Mouse (Mus musculus) gastrocnemius, postnatal 36 days (tissue): ENCODE data around the gene Fam181a. TPM values are rescaled to one million over a fixed set of nuclear protein-coding genes. Genes with fewer than 3 reads are reported as not detected.

ENCODE experiments used
- DNase-seq, 2 experiments: peaks; one replicate each; pipeline ENCODE4 v3.0.0; 2022
- intact Hi-C: fragments of 180-260 bp; cut with DNase I; formaldehyde crosslinking; loops from one replicate; pipeline ENCODE4 v1.15.1; 2025
- total RNA-seq, 2 experiments: library from RNA; stranded (reverse); gene quantifications; 2 replicates each; pipeline ENCODE4 v1.2.3; 2021

Fam181a gene
- total RNA-seq, 2 experiments from 2014 or later = not detected

DNA sequence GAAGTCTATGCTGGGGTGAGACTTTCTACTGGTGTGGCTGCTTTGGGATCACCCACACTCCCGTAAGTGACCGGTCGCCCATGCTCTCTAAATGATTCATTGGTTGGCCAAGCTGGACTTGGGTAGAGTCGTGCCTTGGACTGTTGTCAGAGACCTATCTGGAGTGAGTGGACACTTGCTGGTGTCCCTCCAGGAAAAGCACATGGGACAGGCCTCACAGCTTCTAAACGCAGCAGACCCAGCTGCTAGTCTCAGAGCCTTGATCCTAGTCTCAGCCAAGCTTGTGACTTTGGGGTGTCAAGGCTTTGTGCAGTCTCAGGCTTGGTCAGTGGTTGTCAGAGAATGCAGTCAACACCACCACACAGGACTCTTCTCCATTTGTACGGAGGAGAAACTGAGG lies 42.0 kb downstream of the Fam181a start:
- intact Hi-C loops = no loop called here
- DNase-seq = peak in 1 of 2 experiments; percentile 64

DNA sequence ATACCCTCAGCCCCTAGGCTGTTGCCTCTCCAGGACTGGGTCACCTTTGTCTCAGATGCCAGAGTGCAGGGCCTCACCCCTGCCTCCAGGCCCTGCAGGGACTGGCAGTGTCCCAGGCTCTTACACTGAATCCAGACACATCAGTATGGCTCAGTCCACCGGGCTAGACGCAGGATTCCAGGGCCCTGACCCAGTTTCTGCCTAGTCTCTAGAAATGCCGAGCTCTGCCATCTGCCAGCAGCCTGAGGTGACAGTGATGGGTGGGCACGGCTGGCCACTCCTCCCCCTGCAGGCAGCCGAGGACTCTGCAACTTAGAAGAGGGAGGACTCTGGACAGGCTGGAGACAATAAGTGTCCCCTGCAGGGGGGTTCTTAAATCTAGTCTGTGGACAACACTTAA lies 42.8 kb downstream of the Fam181a start:
- intact Hi-C loops = no loop called here
- DNase-seq = peak; percentile 66 to 74

DNA sequence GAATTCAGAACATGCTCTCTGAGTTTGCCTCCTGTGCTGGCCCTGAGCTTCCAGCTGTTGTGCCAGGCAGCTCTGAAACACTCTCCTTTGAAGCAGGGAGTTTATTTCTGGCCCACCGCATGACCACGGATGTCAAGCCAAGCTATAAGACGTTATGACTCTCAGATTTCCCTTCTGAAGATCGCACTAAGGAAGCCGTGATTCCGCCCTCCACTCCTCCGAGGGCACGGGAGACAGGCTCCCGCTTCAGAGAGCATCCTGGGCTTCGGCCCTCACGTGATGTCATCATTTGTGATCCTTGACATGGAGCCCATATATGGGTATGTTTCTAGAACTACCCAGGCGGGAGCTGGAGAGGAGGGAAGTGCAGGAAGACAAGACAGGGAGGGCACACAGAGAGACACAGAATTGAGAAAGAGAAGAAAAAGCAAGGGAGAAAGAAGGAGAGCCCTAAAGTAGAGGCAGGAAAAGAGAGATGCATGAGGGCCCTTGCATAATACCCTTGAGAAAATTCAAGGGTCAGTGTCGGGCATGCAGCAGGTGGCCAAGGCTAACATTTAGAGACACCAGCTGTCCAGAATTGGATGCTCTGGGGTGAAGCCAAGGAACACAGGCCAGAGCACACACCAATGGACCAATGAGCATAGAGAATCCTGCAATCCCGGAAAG lies 45.1 kb downstream of the Fam181a start, which contains the start of gene Asb2:
Asb2 (minus strand) TSS at position 256 of the 669 bp plus-strand sequence.
- peak in 1 of 2 experiments; percentile 38 for DNase-seq
- intact Hi-C loops = no loop called here

DNA sequence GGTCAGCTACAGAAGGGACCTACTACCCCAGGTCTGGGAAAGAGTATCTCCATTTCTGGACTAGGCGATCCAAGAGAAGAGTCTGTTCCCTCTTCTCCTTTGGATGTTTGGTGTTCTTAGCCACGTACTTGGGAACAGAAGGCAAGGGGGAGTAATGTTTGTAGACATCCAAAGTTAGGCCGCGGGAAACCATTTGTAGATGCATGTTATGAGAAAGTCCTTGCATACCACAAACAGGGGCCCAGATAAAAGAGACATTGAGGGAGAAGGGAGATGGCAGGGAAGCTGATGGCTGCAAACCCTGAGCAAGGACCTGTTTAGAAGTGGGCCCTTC lies 45.6 kb downstream of the Fam181a start:
- intact Hi-C loops = no loop called here
- no peak for DNase-seq

DNA sequence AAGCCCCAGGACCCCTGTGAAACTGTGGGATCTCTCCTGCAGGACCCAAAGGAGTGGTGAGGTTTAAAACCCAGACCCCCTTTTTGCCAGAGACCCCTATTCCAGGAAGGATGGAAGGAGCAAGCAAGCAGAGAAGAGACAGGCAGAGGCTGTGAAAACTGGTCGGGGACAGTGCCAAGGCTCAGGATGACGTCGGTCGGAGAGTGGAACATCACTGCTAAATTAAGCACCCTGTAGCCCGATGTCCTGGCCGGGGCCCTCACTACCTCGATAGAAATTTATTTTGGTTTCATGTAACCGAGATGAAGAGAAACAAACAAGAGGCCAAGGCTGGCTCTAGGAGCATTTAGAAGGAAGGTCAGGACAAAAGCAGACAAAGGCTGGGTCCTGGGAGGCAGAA lies 47.4 kb downstream of the Fam181a start:
- intact Hi-C loops = no loop called here
- peak; percentile 58 to 68 for DNase-seq

DNA sequence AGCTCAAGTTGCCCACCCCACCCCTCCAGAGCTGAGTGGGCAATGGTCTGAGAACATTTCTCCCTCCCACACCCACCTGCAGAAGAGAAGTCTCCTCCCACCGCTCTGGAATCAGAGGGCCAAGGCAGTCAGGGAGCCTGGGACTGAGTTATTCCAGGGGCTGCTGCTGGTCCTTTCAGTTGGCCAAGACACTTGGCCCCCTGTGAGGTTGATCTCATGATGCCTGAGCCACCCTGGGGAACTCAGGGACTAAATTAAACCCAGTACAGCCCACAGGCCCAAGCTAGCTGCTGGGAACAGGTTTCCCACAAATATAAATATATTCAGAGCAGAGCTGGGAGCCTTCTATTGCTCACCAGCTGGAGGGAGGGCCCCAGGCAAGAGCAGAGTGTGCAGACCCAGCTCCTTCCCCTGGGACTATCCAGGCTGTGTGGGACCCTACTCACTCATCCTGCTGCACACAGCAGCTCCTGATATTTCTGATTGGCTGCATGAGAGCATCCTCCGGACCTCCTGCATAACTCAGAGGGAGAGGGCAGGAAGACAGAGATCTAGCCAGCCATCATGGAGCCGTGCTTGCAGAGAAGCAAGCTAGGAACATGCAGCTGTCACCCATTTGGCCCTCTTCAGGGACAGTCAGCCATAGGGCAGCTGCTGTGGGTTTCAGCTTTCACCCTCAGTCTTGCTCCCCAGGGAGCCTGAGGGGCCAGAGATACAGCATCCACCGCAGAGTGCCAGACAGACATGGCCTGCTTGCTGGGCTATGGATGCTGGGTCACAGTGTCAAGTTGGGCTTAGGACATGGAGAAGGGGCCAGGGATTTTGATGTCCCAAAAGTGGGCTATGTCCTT lies 48.4 kb downstream of the Fam181a start:
- peak; percentile 45 to 53 for DNase-seq
- intact Hi-C loops = no loop called here

DNA sequence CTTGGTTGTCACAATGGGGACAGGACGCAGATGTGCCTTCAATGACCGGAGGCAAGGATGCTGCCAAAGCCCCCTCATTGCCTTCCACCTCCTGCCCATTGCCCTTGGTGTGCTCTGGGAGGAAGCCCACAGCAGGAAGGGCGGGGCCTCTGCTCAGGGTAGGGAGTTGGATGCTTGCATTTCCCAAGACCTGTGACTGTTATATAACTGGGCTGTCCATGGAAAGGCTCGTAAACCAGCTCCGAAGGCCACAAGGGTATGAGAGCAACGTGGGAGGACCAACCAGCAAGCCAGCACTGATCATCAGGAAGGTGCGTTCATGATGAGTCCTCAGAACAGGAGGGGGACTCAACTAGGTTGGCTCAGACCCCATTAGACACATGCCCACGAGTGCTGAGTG lies 50.0 kb downstream of the Fam181a start:
- intact Hi-C loops = no loop called here
- DNase-seq = no peak

DNA sequence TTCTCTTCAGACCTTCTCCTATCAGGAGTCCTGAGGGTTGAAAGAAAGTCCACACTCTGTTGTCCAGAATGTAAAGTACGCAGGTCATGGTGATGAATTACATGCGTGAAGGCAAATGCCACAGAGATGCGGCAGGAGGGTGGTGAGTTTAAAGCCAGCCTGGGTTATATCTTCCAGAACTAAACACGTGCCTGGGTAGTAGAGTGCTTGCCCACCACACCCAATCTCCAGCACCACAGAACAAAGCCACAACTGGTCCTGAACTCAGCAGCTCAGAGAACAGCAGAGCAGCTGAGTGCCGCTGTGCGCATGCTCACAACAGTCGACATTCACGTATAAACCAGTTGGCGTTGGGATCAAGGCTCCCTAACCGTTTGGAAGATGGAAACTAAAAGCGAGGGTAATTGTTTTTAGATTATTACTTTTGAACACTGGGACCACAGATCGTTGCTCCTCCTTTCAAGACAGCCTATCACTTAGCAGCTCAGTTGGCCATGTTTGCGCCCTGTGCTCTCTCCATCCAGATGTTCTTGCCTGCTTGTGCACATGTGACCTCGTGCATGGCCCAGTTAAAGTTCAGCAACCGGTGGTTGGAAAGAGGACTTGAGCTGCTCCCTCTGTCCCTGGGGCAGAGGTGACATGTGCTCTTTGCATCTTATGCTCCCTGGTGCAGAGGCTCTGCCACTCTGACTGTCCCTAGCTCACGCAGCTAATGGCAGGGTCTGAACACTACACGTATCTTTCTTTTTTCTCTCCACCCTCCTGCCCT lies 50.9 kb downstream of the Fam181a start:
- intact Hi-C loops = no loop called here

DNA sequence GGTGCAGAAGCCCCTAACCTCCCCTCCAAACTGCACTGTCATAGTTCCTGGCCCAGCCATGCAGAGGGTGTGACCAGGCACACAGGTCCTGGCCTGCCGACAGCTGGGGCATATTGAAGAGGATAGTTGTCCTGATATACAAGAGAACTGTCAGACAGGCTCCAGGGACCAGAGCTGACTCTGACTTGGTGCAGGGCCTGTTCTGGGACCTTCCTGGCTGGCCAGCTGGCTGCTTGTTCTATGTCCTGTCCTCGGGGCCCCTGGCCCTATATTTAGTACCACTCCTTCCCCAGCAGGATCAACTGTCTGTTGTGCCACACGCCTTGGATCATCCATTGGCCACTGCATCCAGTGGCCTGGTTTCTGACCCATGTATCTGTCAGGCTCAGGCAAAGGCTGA lies 51.6 kb downstream of the Fam181a start:
- DNase-seq = peak; percentile 40 to 63

More for the DNA sequence above, 50.9 kb downstream of the Fam181a start:
- DNase-seq = no peak

More for the DNA sequence above, 51.6 kb downstream of the Fam181a start:
- intact Hi-C loops = no loop called here

Other genes starting within 250 kb of the Fam181a start
- 10 to 100 TPM; 19.0 to 37.2 TPM for gene Prima1, start 68.8 kb upstream of the Fam181a start, total RNA-seq
- 100 to 1,000 TPM; 344 to 526 TPM for gene Asb2, start 45.0 kb downstream of the Fam181a start, total RNA-seq
- gene Otub2, start 77.7 kb downstream of the Fam181a start, total RNA-seq = 1 to 10 TPM; 1.8 to 4.5 TPM
- under 1 TPM in 1 of 2 experiments, not detected in 1; 0.71 TPM for gene 9330161L09Rik, start 96.8 kb downstream of the Fam181a start, total RNA-seq
- gene Ddx24, start 114.9 kb downstream of the Fam181a start, total RNA-seq = 10 to 100 TPM; 51.2 to 66.7 TPM
- gene Ifi27, start 123.2 kb downstream of the Fam181a start, total RNA-seq = 10 to 100 TPM; 48.9 to 70.6 TPM
- gene Ifi27l2a, start 132.7 kb downstream of the Fam181a start, total RNA-seq = 10 to 100 TPM in 1 of 2 experiments, 1 to 10 TPM in 1; 7.6 to 33.2 TPM
- gene Ifi27l2b, start 146.2 kb downstream of the Fam181a start, total RNA-seq = not detected
- under 1 TPM; 0.15 to 0.25 TPM for gene Ppp4r4, start 221.3 kb downstream of the Fam181a start, total RNA-seq